Comparison of ENCODE assay signal across 19 mouse cellular contexts in genomic region chr16:64000884-64001283, GRCm38 (mm10).
"Had no signal": no experiment of that assay in that cellular context is flagged by ENCODE, and none has a peak within 500 bp of the region (broad histone marks: within the 10 kb centered on the region; RNA-seq: fewer than 3 reads in every experiment).

No protein-coding gene starts in this region.

- DNase-seq: kidney, adult 8-10 months; kidney, postnatal 10 days; kidney, postnatal 4 days; liver; liver, embryonic 13.5 days; liver, postnatal 0 days; lung, postnatal 14 days; right cerebral cortex, postnatal 4 days; spleen, adult 18-20 months; thymus, adult 2 months; thymus, postnatal 25 days had no signal

- H3K27ac ChIP-seq: limb, embryonic 12.5 days; liver, embryonic 13.5 days; lung, embryonic 15.5 days; macrophage; neural tube, embryonic 15.5 days had no signal

- H3K27me3 ChIP-seq: limb, embryonic 12.5 days; liver, embryonic 13.5 days; lung, embryonic 15.5 days; megakaryocyte, embryonic 14.5 days; neural tube, embryonic 15.5 days had no signal

- H3K4me2 ChIP-seq: limb, embryonic 12.5 days; liver, embryonic 13.5 days; lung, embryonic 15.5 days; midbrain, embryonic 11.5 days; neural tube, embryonic 15.5 days had no signal

- ATAC-seq: intestine, postnatal 0 days; liver, postnatal 0 days; midbrain, embryonic 16.5 days had no signal

- H3K36me3 ChIP-seq: limb, embryonic 12.5 days; liver, embryonic 13.5 days; lung, embryonic 15.5 days; neural tube, embryonic 15.5 days had no signal

- H3K4me1 ChIP-seq: limb, embryonic 12.5 days; liver, embryonic 13.5 days; lung, embryonic 15.5 days; megakaryocyte, embryonic 14.5 days; neural tube, embryonic 15.5 days had no signal

- H3K4me3 ChIP-seq: limb, embryonic 12.5 days; liver, embryonic 13.5 days; lung, embryonic 15.5 days; megakaryocyte, embryonic 14.5 days; neural tube, embryonic 15.5 days had no signal

- H3K9ac ChIP-seq: limb, embryonic 12.5 days; liver, embryonic 13.5 days; liver, postnatal 0 days; lung, embryonic 15.5 days; neural tube, embryonic 15.5 days had no signal

- H3K9me3 ChIP-seq: limb, embryonic 12.5 days; liver, embryonic 13.5 days; lung, embryonic 15.5 days; neural tube, embryonic 15.5 days had no signal
